Mouse (Mus musculus) erythroid progenitor cell, adult 5-6 weeks (primary cell): ENCODE measurements around the gene Zfp638. TPM values are rescaled to one million over a fixed set of nuclear protein-coding genes. Genes with fewer than 3 reads are reported as not detected.
A peak's percentile ranks its signal among the peaks of the same experiment; 100 is the strongest.

ENCODE experiments used
- ATAC-seq: replicated peaks from 2 replicates; pipeline ENCODE4 v1.8.0; 2016; ENCODE audit warnings: moderate number of reproducible peaks, mild to moderate bottlenecking, moderate TSS enrichment, inconsistent platforms; ENCODE audit not compliant: poor library complexity, low FRiP score, severe bottlenecking
- total RNA-seq, 2 experiments: library from RNA; stranded (forward) in 1 of 2; stranded (reverse) in 1 of 2; fragments of 150-400 nt in 1 of 2; fragments of 186-747, 209-891 nt in 1 of 2; gene quantifications; 2 replicates each; pipeline versions ENCODE4 v1.2.3 to v1.2.4; 2015 to 2017; ENCODE audit warnings: low replicate concordance in 2 of 2

The Zfp638 gene
- total RNA-seq, 2 experiments from 2014 or later: 51.6 to 62.9 TPM

- ATAC-seq: no peak
These were observed 19.9 kb downstream of the Zfp638 start for GRCm38 (mm10) chr6:83886789-83887188.

GRCm38 (mm10) chr6:83888802-83889201 is 21.9 kb downstream of the Zfp638 start:
- ATAC-seq: no peak

GRCm38 (mm10) chr6:83890281-83891015 is 23.5 kb downstream of the Zfp638 start:
- ATAC-seq: no peak

GRCm38 (mm10) chr6:83891251-83891650 is 24.3 kb downstream of the Zfp638 start:
- ATAC-seq: no peak

- ATAC-seq: no peak
These were observed 24.8 kb downstream of the Zfp638 start for GRCm38 (mm10) chr6:83891687-83892086.

GRCm38 (mm10) chr6:83893086-83893485 is 26.2 kb downstream of the Zfp638 start:
- no peak for ATAC-seq

GRCm38 (mm10) chr6:83893584-83893983 is 26.7 kb downstream of the Zfp638 start:
- no peak for ATAC-seq

GRCm38 (mm10) chr6:83899142-83899541 is 32.2 kb downstream of the Zfp638 start:
- no peak for ATAC-seq

GRCm38 (mm10) chr6:83905276-83905675 is 38.4 kb downstream of the Zfp638 start:
- ATAC-seq: no peak

- ATAC-seq: no peak
These were observed 39.8 kb downstream of the Zfp638 start for GRCm38 (mm10) chr6:83906659-83907058.

- no peak for ATAC-seq
These were observed 41.5 kb downstream of the Zfp638 start for GRCm38 (mm10) chr6:83908386-83908785.

GRCm38 (mm10) chr6:83913710-83914109 is 46.8 kb downstream of the Zfp638 start:
- ATAC-seq: peak; percentile 20

- peak; percentile 100 for ATAC-seq
These were observed 47.3 kb downstream of the Zfp638 start for GRCm38 (mm10) chr6:83914183-83914719.

GRCm38 (mm10) chr6:83914720-83915271 is 47.9 kb downstream of the Zfp638 start:
- peak; percentile 42 for ATAC-seq

GRCm38 (mm10) chr6:83927418-83927817 is 60.5 kb downstream of the Zfp638 start:
- ATAC-seq: no peak

GRCm38 (mm10) chr6:83928225-83928624 is 61.3 kb downstream of the Zfp638 start:
- ATAC-seq: no peak

- no peak for ATAC-seq
These were observed 72.6 kb downstream of the Zfp638 start for GRCm38 (mm10) chr6:83939492-83939891.

GRCm38 (mm10) chr6:83942806-83943205 is 75.9 kb downstream of the Zfp638 start:
- ATAC-seq: no peak

GRCm38 (mm10) chr6:83953603-83954002 is 86.7 kb downstream of the Zfp638 start:
- no peak for ATAC-seq

- ATAC-seq: no peak
These were observed 120.7 kb downstream of the Zfp638 start for GRCm38 (mm10) chr6:83987642-83988041.

- no peak for ATAC-seq
These were observed 135.8 kb downstream of the Zfp638 start for GRCm38 (mm10) chr6:84002716-84003115.
